Mouse (Mus musculus) C2C12 (cell line): ENCODE measurements around the gene Zbed6.

Experiments
- CEBPB ChIP-seq: IDR thresholded peaks from one replicate; pipeline ENCODE4 v1.6.1; 2011; ENCODE audit warnings: low read depth, mild to moderate bottlenecking, control low read depth, moderate library complexity
- CTCF ChIP-seq: IDR thresholded peaks from one replicate; pipeline ENCODE4 v1.5.1; 2011; ENCODE audit not compliant: control insufficient read depth, insufficient read depth, insufficient read length
- MAX ChIP-seq: IDR thresholded peaks from one replicate; pipeline ENCODE4 v1.6.1; 2011; ENCODE audit warnings: mild to moderate bottlenecking, control low read depth
- MYOG ChIP-seq: IDR thresholded peaks from one replicate; pipeline ENCODE4 v1.6.1; 2011; ENCODE audit not compliant: control insufficient read depth, insufficient read length; ENCODE audit errors: extremely low read depth

DNA sequence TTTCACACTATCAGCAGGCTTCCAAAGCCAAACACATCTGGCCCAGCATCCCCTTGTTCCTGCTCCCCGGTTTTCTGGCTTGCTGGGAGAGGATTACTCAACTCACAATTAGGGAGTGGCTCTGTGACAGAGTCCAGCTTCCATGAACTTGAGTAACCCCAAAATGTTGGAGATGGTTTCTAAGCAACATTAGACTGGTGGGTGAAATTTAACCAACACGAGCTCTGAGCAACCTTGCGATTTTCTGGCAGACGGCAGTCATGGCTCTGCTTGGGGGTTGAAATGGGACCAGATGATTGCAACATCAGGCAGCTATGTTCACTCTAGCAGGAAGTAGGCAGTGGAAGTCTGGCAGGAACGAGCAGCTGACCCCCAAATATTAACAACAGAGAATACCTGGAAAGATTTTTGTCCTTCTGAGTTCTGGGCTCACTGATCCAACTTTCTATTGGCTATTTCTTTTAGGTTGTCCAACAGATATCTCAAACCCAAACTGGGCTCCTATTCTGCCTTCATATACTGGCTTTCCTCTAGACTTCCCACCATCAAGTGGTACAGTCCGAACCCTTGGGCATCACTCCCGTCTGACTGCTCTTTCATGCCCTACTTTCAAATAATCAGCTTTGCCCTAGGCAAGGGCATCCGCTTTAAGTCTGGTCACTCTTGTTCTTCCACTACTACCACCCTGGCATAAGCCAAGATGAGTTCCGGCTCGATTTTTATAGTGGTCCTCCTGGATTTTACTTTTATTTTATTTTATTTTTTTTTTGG lies 25.2 kb upstream of the Zbed6 start:
- TF ChIP-seq CTCF = no peak
- TF ChIP-seq MAX = no peak
- no peak for TF ChIP-seq MYOG
- TF ChIP-seq CEBPB = peak; percentile 86
